Mouse (Mus musculus): Measurements from ENCODE around the gene Dnal1. TPM values are rescaled to one million over a fixed set of nuclear protein-coding genes. Genes with fewer than 3 reads are reported as not detected.
A peak's percentile ranks its signal among the peaks of the same experiment; 100 is the strongest.

Dnal1 gene
- total and polyA plus RNA-seq, 2 experiments from 2014 or later = 9.7 to 10.9 TPM

DNA sequence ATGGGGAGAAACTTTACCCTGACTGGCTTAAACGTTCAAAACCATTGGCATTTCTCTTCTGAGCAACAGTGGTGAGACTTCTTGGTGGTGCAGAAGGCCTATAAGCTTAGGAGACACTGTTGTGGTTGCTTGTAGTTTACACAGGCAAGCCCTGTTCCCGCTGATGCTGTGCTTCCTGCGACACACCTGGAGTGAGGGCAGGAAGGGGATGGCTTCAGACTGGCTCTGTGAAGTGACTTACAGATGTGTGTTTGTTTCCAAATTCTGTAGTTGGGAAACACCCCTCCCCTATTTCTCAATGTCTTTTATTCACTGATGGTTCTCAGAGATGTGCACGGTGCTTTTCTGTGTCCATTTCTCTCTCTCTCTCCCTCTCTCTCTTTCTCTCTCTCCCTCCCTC lies 26.0 kb downstream of the Dnal1 start:
- H3K4me3 ChIP-seq (ENCODE audit: low read length) = no peak overlapping the region
- H3K4me1 ChIP-seq (ENCODE audit: insufficient read depth, low read length) = no peaks in the 10 kb centered on the region
- H3K27ac ChIP-seq = no peak overlapping the region
- TF ChIP-seq CTCF (IDR thresholded peaks at IDR 0.05; ENCODE audit: low read depth) = no peak
- H3K9me3 ChIP-seq (ENCODE audit: low read length) = no peaks in the 10 kb centered on the region
- H3K36me3 ChIP-seq (ENCODE audit: insufficient read depth, low read length) = peaks cover 14% of the 10 kb centered on the region; the same call in 1 of the 2 replicates
- DNase-seq (ENCODE audit: low spot score) = no peak
- no peaks in the 10 kb centered on the region for H3K27me3 ChIP-seq (ENCODE audit: insufficient read depth, low read length)
- 73% methylated on average over 4 of the region's 4 CpGs for WGBS
- H3K4me2 ChIP-seq (ENCODE audit: low read depth, low read length) = no peak overlapping the region
- ATAC-seq = no peak
- no peak overlapping the region for H3K9ac ChIP-seq (replicated peaks; ENCODE audit: low read length)

DNA sequence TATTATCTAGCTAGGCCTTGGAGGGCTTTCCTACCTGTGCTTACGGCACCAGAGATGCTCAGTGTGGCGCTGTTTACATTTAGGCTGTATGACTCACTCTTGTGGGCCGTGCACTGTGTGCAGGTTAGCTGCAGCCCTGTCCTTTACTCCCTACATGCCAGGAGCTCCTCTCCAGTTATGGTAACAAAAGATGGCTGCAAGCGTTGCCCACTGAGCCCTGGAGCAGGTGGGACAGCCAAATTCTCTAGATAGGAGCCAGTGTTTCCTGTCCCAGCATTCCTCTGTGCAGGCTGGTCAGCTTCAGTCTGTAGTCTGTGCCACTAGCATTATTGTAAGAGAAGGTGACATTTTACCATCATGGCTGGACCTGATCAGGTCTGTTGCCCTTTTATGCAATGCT lies 27.1 kb downstream of the Dnal1 start:
- Histone ChIP-seq H3K36me3 (ENCODE audit: insufficient read depth, low read length) (peaks cover 10% of the 10 kb centered on the region; the same call in 1 of the 2 replicates), H3K4me2 (ENCODE audit: low read depth, low read length) (no peak overlapping the region), H3K4me1 (ENCODE audit: insufficient read depth, low read length) (no peaks in the 10 kb centered on the region), H3K9ac (replicated peaks; ENCODE audit: low read length) (no peak overlapping the region), H3K4me3 (ENCODE audit: low read length) (no peak overlapping the region), H3K27ac (no peak overlapping the region), H3K27me3 (ENCODE audit: insufficient read depth, low read length) (no peaks in the 10 kb centered on the region), H3K9me3 (ENCODE audit: low read length) (no peaks in the 10 kb centered on the region)
- no peak for DNase-seq (ENCODE audit: low spot score)
- WGBS = 89% methylated on average over 4 of the region's 4 CpGs
- ATAC-seq = no peak
- no peak for TF ChIP-seq CTCF (IDR thresholded peaks at IDR 0.05; ENCODE audit: low read depth)

DNA sequence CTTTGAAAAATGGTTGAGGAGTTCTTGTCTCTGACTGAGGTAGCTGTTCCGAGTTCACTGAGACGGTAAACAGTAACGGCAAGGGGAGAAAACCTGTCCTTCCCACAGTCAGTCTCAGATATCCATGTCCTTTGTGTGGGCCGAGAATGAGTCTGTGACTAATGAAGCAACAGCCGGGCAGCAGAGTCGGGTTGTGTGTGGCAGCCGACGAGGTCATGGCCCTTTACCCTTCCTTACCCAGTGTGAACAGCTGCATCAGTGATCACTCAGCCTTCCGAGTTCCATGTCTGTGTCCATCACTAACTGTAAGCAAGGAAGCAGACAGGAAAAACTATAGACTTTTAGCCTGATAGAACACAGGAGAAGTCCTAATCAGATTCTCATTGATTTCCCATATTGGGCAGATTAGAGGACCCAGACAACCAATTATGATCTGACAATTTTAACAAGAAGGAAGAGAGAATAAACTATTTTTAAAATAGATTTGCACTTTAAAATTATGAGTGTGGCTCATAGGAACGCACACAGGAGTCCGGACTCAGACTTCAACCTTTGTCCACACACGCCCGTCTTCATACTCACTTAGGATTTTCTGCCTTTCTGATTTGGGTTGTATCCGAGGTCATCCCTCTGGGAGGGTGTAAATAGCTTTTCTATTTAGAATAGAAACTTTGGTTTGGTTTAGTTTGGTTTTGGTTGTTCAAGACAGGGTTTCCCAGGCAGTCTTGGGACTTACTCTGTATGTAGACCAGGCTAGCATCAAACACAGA lies 28.3 kb downstream of the Dnal1 start:
- DNase-seq (ENCODE audit: low spot score) (no peak), ATAC-seq (no peak)
- Histone ChIP-seq H3K27me3 (ENCODE audit: insufficient read depth, low read length) (no peaks in the 10 kb centered on the region), H3K4me2 (ENCODE audit: low read depth, low read length) (no peak overlapping the region), H3K4me3 (ENCODE audit: low read length) (no peak overlapping the region), H3K9me3 (ENCODE audit: low read length) (no peaks in the 10 kb centered on the region), H3K36me3 (ENCODE audit: insufficient read depth, low read length) (peaks cover under 1% of the 10 kb centered on the region; the same call in 1 of the 2 replicates), H3K9ac (replicated peaks; ENCODE audit: low read length) (no peak overlapping the region), H3K27ac (no peak overlapping the region), H3K4me1 (ENCODE audit: insufficient read depth, low read length) (no peaks in the 10 kb centered on the region)
- TF ChIP-seq CTCF (IDR thresholded peaks at IDR 0.05; ENCODE audit: low read depth) = no peak
- 42% methylated on average over 14 of the region's 14 CpGs for WGBS

DNA sequence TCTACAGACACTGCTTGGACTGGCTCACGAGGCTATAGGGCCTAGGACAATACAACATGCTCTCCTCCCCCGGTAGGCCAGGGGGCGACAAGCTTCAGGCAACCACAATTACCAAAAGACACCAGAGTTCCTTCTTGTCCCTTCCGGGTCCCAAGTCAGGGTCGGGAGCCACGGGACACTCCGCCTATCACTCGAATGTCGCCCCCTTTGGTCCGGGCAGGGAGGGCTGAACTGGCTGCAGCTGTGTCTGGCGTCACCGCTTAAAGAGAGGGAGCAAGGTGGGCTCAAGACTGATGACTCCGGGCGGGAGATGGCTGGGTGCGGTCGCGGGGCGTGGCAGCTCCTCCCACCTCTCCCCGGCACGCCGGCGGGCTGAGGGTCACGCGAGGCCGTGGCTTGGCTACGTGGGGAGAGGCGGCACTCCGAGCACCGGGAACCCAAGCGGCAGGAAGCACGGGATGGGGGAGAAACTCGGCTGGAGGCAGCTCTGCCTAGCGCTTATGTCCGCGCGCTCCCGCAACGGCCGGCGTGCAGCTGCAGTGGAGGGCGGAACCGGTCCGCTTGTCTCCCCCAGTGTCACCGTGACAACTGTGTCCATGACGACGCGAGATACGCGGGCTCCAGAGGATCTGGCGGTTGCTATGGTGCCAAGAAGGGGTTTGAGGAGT lies 33.9 kb downstream of the Dnal1 start, which contains the start of gene Pnma1:
Pnma1 (minus strand) TSS at position 536 of the 668 bp plus-strand sequence.
- H3K4me2 ChIP-seq (ENCODE audit: low read depth, low read length) = peak within 1 kb of the TSS; percentile 94
- peak within 1 kb of the TSS; percentile 72 for H3K4me3 ChIP-seq (ENCODE audit: low read length)
- peak; percentile 83 for TF ChIP-seq CTCF (IDR thresholded peaks at IDR 0.05; ENCODE audit: low read depth)
- H3K36me3 ChIP-seq (ENCODE audit: insufficient read depth, low read length) = no peaks in the 10 kb centered on the region; the same call in 1 of the 2 replicates
- H3K27ac ChIP-seq = peak within 1 kb of the TSS; percentile 77
- H3K27me3 ChIP-seq (ENCODE audit: insufficient read depth, low read length) = no peaks in the 10 kb centered on the region
- no peaks in the 10 kb centered on the region for H3K9me3 ChIP-seq (ENCODE audit: low read length)
- no peaks in the 10 kb centered on the region for H3K4me1 ChIP-seq (ENCODE audit: insufficient read depth, low read length)
- DNase-seq (ENCODE audit: low spot score) (peak; percentile 94), ATAC-seq (peak; percentile 91)
- under 1% methylated on average over 49 of the region's 50 CpGs for WGBS
- H3K9ac ChIP-seq (replicated peaks; ENCODE audit: low read length) = peak within 1 kb of the TSS; percentile 67

DNA sequence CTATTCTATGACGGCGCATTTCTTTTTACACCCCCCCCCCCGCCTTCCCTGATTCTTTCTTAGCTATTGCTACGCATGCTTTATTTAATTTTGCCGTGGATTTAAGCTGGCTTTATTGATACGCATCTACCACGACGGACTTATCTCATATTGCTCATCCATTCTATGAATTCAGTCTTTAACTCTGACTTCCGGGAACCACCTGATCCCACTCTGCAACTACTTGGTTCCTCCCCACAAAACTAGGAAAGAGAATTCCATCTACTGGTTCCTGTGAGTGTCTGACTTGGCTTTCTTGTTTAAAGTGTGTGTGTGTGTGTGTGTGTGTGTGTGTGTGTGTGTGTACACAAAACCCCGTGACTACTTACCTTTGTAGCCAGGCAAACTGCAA lies 34.5 kb downstream of the Dnal1 start:
- no peaks in the 10 kb centered on the region; the same call in 1 of the 2 replicates for H3K36me3 ChIP-seq (ENCODE audit: insufficient read depth, low read length)
- no peak for DNase-seq (ENCODE audit: low spot score)
- no peaks in the 10 kb centered on the region for H3K27me3 ChIP-seq (ENCODE audit: insufficient read depth, low read length)
- H3K9me3 ChIP-seq (ENCODE audit: low read length) = no peaks in the 10 kb centered on the region
- peak overlapping the region; percentile 77 for H3K27ac ChIP-seq
- H3K4me3 ChIP-seq (ENCODE audit: low read length) = peak overlapping the region; percentile 72
- no peak for TF ChIP-seq CTCF (IDR thresholded peaks at IDR 0.05; ENCODE audit: low read depth)
- no peaks in the 10 kb centered on the region for H3K4me1 ChIP-seq (ENCODE audit: insufficient read depth, low read length)
- peak; percentile 48 for ATAC-seq
- WGBS = 2% methylated on average over 10 of the region's 10 CpGs
- H3K4me2 ChIP-seq (ENCODE audit: low read depth, low read length) = peak overlapping the region; percentile 94
- peak overlapping the region; percentile 67 for H3K9ac ChIP-seq (replicated peaks; ENCODE audit: low read length)

DNA sequence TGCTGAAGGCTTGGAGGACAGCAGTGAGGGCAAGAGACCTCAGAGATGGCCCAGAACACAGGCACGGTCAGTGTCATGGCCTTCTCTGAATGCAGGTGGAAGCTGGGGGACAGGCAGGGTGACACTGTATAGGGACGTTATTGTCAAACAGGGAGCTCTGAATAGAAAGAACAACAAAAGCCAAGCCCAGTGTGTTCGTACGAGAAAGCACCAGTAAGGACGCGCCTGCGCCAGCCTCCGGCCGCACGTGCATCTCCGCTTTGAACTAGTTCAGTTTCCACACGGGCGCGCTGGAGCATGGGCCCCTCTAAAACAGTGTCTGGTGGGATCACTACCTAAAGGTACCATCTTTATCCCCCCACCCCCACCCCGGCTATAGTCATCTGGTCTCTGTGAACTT lies 35.8 kb downstream of the Dnal1 start:
- Histone ChIP-seq H3K4me1 (ENCODE audit: insufficient read depth, low read length) (no peaks in the 10 kb centered on the region), H3K9ac (replicated peaks; ENCODE audit: low read length) (no peak overlapping the region), H3K4me3 (ENCODE audit: low read length) (no peak overlapping the region), H3K9me3 (ENCODE audit: low read length) (no peaks in the 10 kb centered on the region), H3K36me3 (ENCODE audit: insufficient read depth, low read length) (no peaks in the 10 kb centered on the region), H3K27me3 (ENCODE audit: insufficient read depth, low read length) (no peaks in the 10 kb centered on the region), H3K27ac (no peak overlapping the region), H3K4me2 (ENCODE audit: low read depth, low read length) (no peak overlapping the region)
- WGBS = 39% methylated on average over 15 of the region's 15 CpGs
- ATAC-seq (no peak), DNase-seq (ENCODE audit: low spot score) (peak; percentile 21)
- TF ChIP-seq CTCF (IDR thresholded peaks at IDR 0.05; ENCODE audit: low read depth) = no peak
